Mouse (Mus musculus): Measurements from ENCODE around the gene Rac2.

- TF ChIP-seq CTCF (conservative IDR thresholded peaks at IDR 0.05; ENCODE audit: insufficient read depth, insufficient read length, low read depth, low read length) (no peak), POLR2A (IDR thresholded peaks at IDR 0.05; ENCODE audit: low read depth, low read length) (no peak)
These were observed 33.5 kb upstream of the Rac2 start for GRCm38 (mm10) chr15:78606059-78606458.
